Mouse (Mus musculus): ENCODE measurements around the gene Zfp74.

GRCm38 (mm10) chr7:29981860-29982259 lies 28.0 kb upstream of the Zfp74 start:
- TF ChIP-seq CTCF (IDR thresholded peaks at IDR 0.05; ENCODE audit: low read depth) (no peak), EP300 (IDR thresholded peaks at IDR 0.05; ENCODE audit: low read depth) (no peak)

All from liver, postnatal 0 days (tissue).